Mouse (Mus musculus) heart, embryonic 12.5 days (tissue): ENCODE data around the gene Tet3. TPM values are rescaled to one million over a fixed set of nuclear protein-coding genes. Genes with fewer than 3 reads are reported as not detected.
A peak's percentile ranks its signal among the peaks of the same experiment; 100 is the strongest.

ENCODE experiments used
- ATAC-seq: fragments of 200-750 bp; cut with Nextera tagmentation; 2 replicates; pipeline ENCODE4 v1.8.0; 2017; ENCODE audit warnings: moderate TSS enrichment, moderate library complexity; ENCODE audit not compliant: insufficient number of reproducible peaks, low FRiP score
- H3K27ac ChIP-seq: fragments of 300-500 bp; sonication (generic); 2 replicates; pipeline ENCODE4 v1.5.1; 2016; ENCODE audit warnings: mild to moderate bottlenecking, moderate library complexity; ENCODE audit not compliant: poor library complexity, severe bottlenecking
- H3K27me3 ChIP-seq: fragments of 300-500 bp; sonication (generic); replicated peaks from 2 replicates; pipeline ENCODE4 v1.6.1; 2016; ENCODE audit warnings: mild to moderate bottlenecking, moderate library complexity
- H3K36me3 ChIP-seq: fragments of 300-500 bp; sonication (generic); 2 replicates; pipeline ENCODE4 v1.6.1; 2016; ENCODE audit warnings: mild to moderate bottlenecking, moderate library complexity
- H3K4me1 ChIP-seq: fragments of 300-500 bp; sonication (generic); replicated peaks from 2 replicates; pipeline ENCODE4 v1.6.1; 2016; ENCODE audit warnings: mild to moderate bottlenecking
- H3K4me2 ChIP-seq: fragments of 300-500 bp; sonication (generic); 2 replicates; pipeline ENCODE4 v1.6.1; 2016; ENCODE audit warnings: mild to moderate bottlenecking, moderate library complexity
- H3K4me3 ChIP-seq: fragments of 300-500 bp; sonication (generic); 2 replicates; pipeline ENCODE4 v1.5.1; 2016; ENCODE audit warnings: mild to moderate bottlenecking
- H3K9ac ChIP-seq: fragments of 300-500 bp; sonication (generic); 2 replicates; pipeline ENCODE4 v1.6.1; 2016; ENCODE audit warnings: mild to moderate bottlenecking, moderate library complexity
- H3K9me3 ChIP-seq: fragments of 300-500 bp; sonication (generic); replicated peaks from 2 replicates; pipeline ENCODE4 v1.6.1; 2016; ENCODE audit warnings: mild to moderate bottlenecking, moderate library complexity
- WGBS: fragments of 180-500 bp; shearing (Covaris S2); methylation state at CpG from one replicate; pipeline ENCODE4 v1.1.7; 2016; 5-methylcytosine and 5-hydroxymethylcytosine counted together
- polyA plus RNA-seq: library from polyadenylated mRNA; unstranded; fragments of >200 nt; fragmentation: Nextera tagmentation; extraction: Ambion mirVana; gene quantifications from 2 replicates; pipeline ENCODE4 v1.2.1, GENCODE M21; 2016

The Tet3 gene
- polyA plus RNA-seq, 1 experiment from 2014 or later, result 31.3 TPM

- no peak overlapping the region for H3K9ac ChIP-seq
- no peak overlapping the region for H3K4me2 ChIP-seq
- peaks cover 4% of the 10 kb centered on the region for H3K4me1 ChIP-seq
- no peaks in the 10 kb centered on the region for H3K27me3 ChIP-seq
- H3K27ac ChIP-seq, result no peak overlapping the region
- no peak for ATAC-seq
- H3K36me3 ChIP-seq, result peaks cover 68% of the 10 kb centered on the region
- no peaks in the 10 kb centered on the region for H3K9me3 ChIP-seq
- 69% methylated on average over 11 of the region's 11 CpGs for WGBS
- no peak overlapping the region for H3K4me3 ChIP-seq
These were observed 97.2 kb downstream of the Tet3 start for GRCm38 (mm10) chr6:83361523-83362248.

GRCm38 (mm10) chr6:83357436-83357835 lies 101.4 kb downstream of the Tet3 start:
- Histone ChIP-seq H3K36me3 (peaks cover 86% of the 10 kb centered on the region), H3K27me3 (no peaks in the 10 kb centered on the region), H3K4me1 (peaks cover 5% of the 10 kb centered on the region), H3K9ac (no peak overlapping the region), H3K4me2 (no peak overlapping the region), H3K9me3 (no peaks in the 10 kb centered on the region), H3K4me3 (no peak overlapping the region), H3K27ac (no peak overlapping the region)
- no peak for ATAC-seq
- 87% methylated on average over 10 of the region's 10 CpGs for WGBS

GRCm38 (mm10) chr6:83356569-83357138 lies 102.2 kb downstream of the Tet3 start:
- H3K27ac ChIP-seq, result no peak overlapping the region
- H3K9ac ChIP-seq, result peak overlapping the region; percentile 40; the same call in 1 of the 2 replicates
- H3K36me3 ChIP-seq, result peaks cover 87% of the 10 kb centered on the region
- H3K4me1 ChIP-seq, result peaks cover 7% of the 10 kb centered on the region
- no peak overlapping the region for H3K4me2 ChIP-seq
- H3K4me3 ChIP-seq, result no peak overlapping the region
- H3K9me3 ChIP-seq, result no peaks in the 10 kb centered on the region
- no peaks in the 10 kb centered on the region for H3K27me3 ChIP-seq
- peak; percentile 43; the same call in 1 of the 2 replicates for ATAC-seq
- 22% methylated on average over 7 of the region's 7 CpGs for WGBS

GRCm38 (mm10) chr6:83354856-83355781 lies 103.8 kb downstream of the Tet3 start:
- peaks cover 22% of the 10 kb centered on the region for H3K4me1 ChIP-seq
- H3K36me3 ChIP-seq, result peaks cover 82% of the 10 kb centered on the region
- H3K4me2 ChIP-seq, result no peak overlapping the region
- no peak overlapping the region for H3K4me3 ChIP-seq
- ATAC-seq, result no peak
- no peak overlapping the region for H3K27ac ChIP-seq
- 80% methylated on average over 9 of the region's 9 CpGs for WGBS
- H3K9me3 ChIP-seq, result no peaks in the 10 kb centered on the region
- H3K9ac ChIP-seq, result no peak overlapping the region
- no peaks in the 10 kb centered on the region for H3K27me3 ChIP-seq

- WGBS, result 93% methylated on average over 24 of the region's 24 CpGs
- no peaks in the 10 kb centered on the region for H3K9me3 ChIP-seq
- no peaks in the 10 kb centered on the region for H3K27me3 ChIP-seq
- no peak for ATAC-seq
- no peak overlapping the region for H3K4me3 ChIP-seq
- peaks cover 61% of the 10 kb centered on the region for H3K36me3 ChIP-seq
- peaks cover 30% of the 10 kb centered on the region for H3K4me1 ChIP-seq
- peak overlapping the region; percentile 4; the same call in 1 of the 2 replicates for H3K9ac ChIP-seq
- H3K27ac ChIP-seq, result peak overlapping the region; percentile 52; the same call in 1 of the 2 replicates
- H3K4me2 ChIP-seq, result peak overlapping the region; percentile 23; the same call in 1 of the 2 replicates
These were observed 106.0 kb downstream of the Tet3 start for GRCm38 (mm10) chr6:83352666-83353410.

- no peaks in the 10 kb centered on the region for H3K9me3 ChIP-seq
- H3K4me1 ChIP-seq, result peaks cover 26% of the 10 kb centered on the region
- WGBS, result 79% methylated on average over 7 of the region's 7 CpGs
- H3K27me3 ChIP-seq, result no peaks in the 10 kb centered on the region
- no peak overlapping the region for H3K9ac ChIP-seq
- peak; percentile 89 for ATAC-seq
- peaks cover 60% of the 10 kb centered on the region for H3K36me3 ChIP-seq
- 0 out of 2 replicates have a peak overlapping the region, but pooled peaks have one; percentile 6 for H3K4me2 ChIP-seq
- peak overlapping the region; percentile 64 for H3K27ac ChIP-seq
- H3K4me3 ChIP-seq, result no peak overlapping the region
These were observed 107.3 kb downstream of the Tet3 start for GRCm38 (mm10) chr6:83351490-83352160.

- WGBS, result 88% methylated on average over 16 of the region's 16 CpGs
- Histone ChIP-seq H3K4me1 (peaks cover 25% of the 10 kb centered on the region), H3K9me3 (no peaks in the 10 kb centered on the region), H3K4me3 (no peak overlapping the region), H3K27me3 (no peaks in the 10 kb centered on the region), H3K27ac (peak overlapping the region; percentile 64), H3K36me3 (peaks cover 56% of the 10 kb centered on the region), H3K9ac (peak overlapping the region; percentile 96), H3K4me2 (peak overlapping the region; percentile 89)
- ATAC-seq, result no peak
These were observed 108.0 kb downstream of the Tet3 start for GRCm38 (mm10) chr6:83350851-83351405.

- peaks cover 48% of the 10 kb centered on the region for H3K36me3 ChIP-seq
- H3K27ac ChIP-seq, result peak overlapping the region; percentile 65; the same call in 1 of the 2 replicates
These were observed 108.7 kb downstream of the Tet3 start for GRCm38 (mm10) chr6:83350172-83350571.

GRCm38 (mm10) chr6:83349274-83349958 lies 109.5 kb downstream of the Tet3 start:
- Histone ChIP-seq H3K4me3 (peak overlapping the region; percentile 97), H3K36me3 (peaks cover 41% of the 10 kb centered on the region), H3K9me3 (no peaks in the 10 kb centered on the region), H3K27me3 (no peaks in the 10 kb centered on the region), H3K4me2 (peak overlapping the region; percentile 89), H3K4me1 (peaks cover 25% of the 10 kb centered on the region), H3K27ac (peak overlapping the region; percentile 65), H3K9ac (peak overlapping the region; percentile 96)
- peak; percentile 92 for ATAC-seq
- under 1% methylated on average over 53 of the region's 53 CpGs for WGBS

More at GRCm38 (mm10) chr6:83350172-83350571, 108.7 kb downstream of the Tet3 start:
- Histone ChIP-seq H3K4me1 (peaks cover 25% of the 10 kb centered on the region), H3K9ac (peak overlapping the region; percentile 96), H3K9me3 (no peaks in the 10 kb centered on the region), H3K4me3 (peak overlapping the region; percentile 97), H3K4me2 (peak overlapping the region; percentile 89), H3K27me3 (no peaks in the 10 kb centered on the region)
- 76% methylated on average over 7 of the region's 7 CpGs for WGBS
- no peak for ATAC-seq
